Mouse (Mus musculus) intestine, postnatal 0 days (tissue): ENCODE results near the gene Olfr1370. TPM values are rescaled to one million over a fixed set of nuclear protein-coding genes. Genes with fewer than 3 reads are reported as not detected.
"Not testable (repeated sequence)": the region's sequence is repeated elsewhere in the genome, so short reads cannot be mapped to it uniquely, and the experiment has no call there.

ENCODE experiments used
- ATAC-seq: fragments of 200-750 bp; cut with Nextera tagmentation; 2 replicates; pipeline ENCODE4 v1.8.0; 2017; ENCODE audit warnings: mild to moderate bottlenecking, moderate TSS enrichment, moderate library complexity
- H3K27ac ChIP-seq: fragments of 300-500 bp; sonication (generic); 2 replicates; pipeline ENCODE4 v1.5.1; 2014; ENCODE audit warnings: mild to moderate bottlenecking, low read depth, low read length, moderate library complexity
- H3K27me3 ChIP-seq: fragments of 300-500 bp; sonication (generic); replicated peaks from 2 replicates; pipeline ENCODE4 v1.6.1; 2014; ENCODE audit warnings: low read length, mixed read lengths; ENCODE audit not compliant: control insufficient read depth, insufficient read depth
- H3K36me3 ChIP-seq: fragments of 300-500 bp; sonication (generic); 2 replicates; pipeline ENCODE4 v1.6.1; 2014; ENCODE audit warnings: mild to moderate bottlenecking, moderate library complexity; ENCODE audit not compliant: control insufficient read depth, insufficient read depth
- H3K4me1 ChIP-seq: fragments of 300-500 bp; sonication (generic); replicated peaks from 2 replicates; pipeline ENCODE4 v1.6.1; 2014; ENCODE audit warnings: antibody characterized with exemption, low read length, mixed read lengths; ENCODE audit not compliant: control insufficient read depth, insufficient read depth
- H3K4me2 ChIP-seq: fragments of 300-500 bp; sonication (generic); replicated peaks from 2 replicates; pipeline ENCODE4 v1.6.1; 2014; ENCODE audit warnings: low read depth, mild to moderate bottlenecking, moderate library complexity
- H3K4me3 ChIP-seq: fragments of 300-500 bp; sonication (generic); 2 replicates; pipeline ENCODE4 v1.5.1; 2014; ENCODE audit warnings: low read depth, low read length
- H3K9ac ChIP-seq: fragments of 300-500 bp; sonication (generic); 2 replicates; pipeline ENCODE4 v1.6.1; 2014; ENCODE audit warnings: mild to moderate bottlenecking, low read depth, low read length
- H3K9me3 ChIP-seq: fragments of 300-500 bp; sonication (generic); 2 replicates; pipeline ENCODE4 v1.6.1; 2016; ENCODE audit warnings: mixed run types; ENCODE audit not compliant: control insufficient read depth
- CTCF ChIP-seq: sonication (generic); IDR thresholded peaks from 2 replicates; pipeline ENCODE4 v1.5.1; 2016; ENCODE audit warnings: low read depth, mild to moderate bottlenecking, control low read depth, antibody characterized with exemption, moderate library complexity
- WGBS: fragments of 180-500 bp; shearing (Covaris S2); extraction: QIAGEN DNeasy Blood & Tissue Kit; methylation state at CpG from one replicate; pipeline ENCODE4 v1.1.7; 2014; 5-methylcytosine and 5-hydroxymethylcytosine counted together
- polyA plus RNA-seq: library from polyadenylated mRNA; unstranded; fragments of >200 nt; fragmentation: Nextera tagmentation; extraction: Ambion mirVana; gene quantifications from 2 replicates; pipeline ENCODE4 v1.2.1, GENCODE M21; 2015

Olfr1370 gene
- polyA plus RNA-seq: not detected in 2 replicates

DNA sequence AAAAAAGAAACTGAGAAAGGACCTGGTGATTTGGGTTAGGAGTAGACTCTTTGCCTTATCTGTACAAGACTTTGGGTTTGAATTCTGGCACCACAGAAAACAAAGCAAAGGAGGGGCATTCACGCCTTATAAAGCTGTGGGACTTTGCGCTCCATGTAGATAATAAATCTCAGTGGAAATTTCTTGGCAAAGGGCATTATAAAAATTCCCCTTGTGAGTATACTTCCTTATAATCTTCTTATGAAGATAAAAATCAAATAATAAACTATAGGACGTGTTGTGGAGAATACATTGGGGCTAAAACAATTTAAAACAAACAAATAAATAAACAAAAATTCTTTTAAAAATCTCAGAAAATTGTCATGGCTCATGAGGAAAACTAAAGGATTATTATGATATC, at the start of gene Olfr1370:
TSS of gene Olfr1370 (minus strand) at position 101 of the 400 bp plus-strand sequence.
- Histone ChIP-seq H3K9ac (no peak within 1 kb of the TSS), H3K4me1 (no peaks in the 10 kb centered on the region), H3K27me3 (no peaks in the 10 kb centered on the region), H3K36me3 (no peaks in the 10 kb centered on the region), H3K27ac (no peak within 1 kb of the TSS), H3K4me2 (no peak within 1 kb of the TSS), H3K9me3 (no peaks in the 10 kb centered on the region), H3K4me3 (no peak within 1 kb of the TSS)
- TF ChIP-seq CTCF: no peak
- WGBS: 58% methylated on average over 3 of the region's 3 CpGs
- no peak for ATAC-seq

DNA sequence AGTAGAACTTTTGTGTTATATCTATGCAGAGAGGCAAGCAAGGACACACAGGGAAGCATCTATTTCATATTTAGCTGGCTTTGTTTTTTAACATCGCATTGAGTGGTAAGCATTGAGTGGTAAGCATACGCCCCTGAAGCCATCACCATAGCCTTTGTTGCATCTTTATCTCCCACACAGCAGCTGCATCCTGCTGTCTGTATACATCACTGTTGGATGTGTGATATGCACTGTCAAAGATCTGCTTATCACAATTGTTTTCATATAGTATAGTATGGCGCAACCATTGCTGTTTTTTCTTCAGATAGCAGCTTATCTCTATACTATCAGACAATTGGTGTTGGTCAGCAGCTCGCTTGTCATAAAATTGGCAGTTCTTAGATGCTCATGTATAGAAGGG, 39.4 kb upstream of the Olfr1370 start:
- H3K4me3 ChIP-seq: no peak overlapping the region
- H3K9ac ChIP-seq: no peak overlapping the region
- TF ChIP-seq CTCF: no peak
- H3K27ac ChIP-seq: no peak overlapping the region
- no peaks in the 10 kb centered on the region for H3K27me3 ChIP-seq
- H3K9me3 ChIP-seq: no peaks in the 10 kb centered on the region
- no peaks in the 10 kb centered on the region for H3K4me1 ChIP-seq
- no peak for ATAC-seq
- 73% methylated on average over 4 of the region's 4 CpGs for WGBS
- no peaks in the 10 kb centered on the region for H3K36me3 ChIP-seq
- no peak overlapping the region for H3K4me2 ChIP-seq

- not testable (repeated sequence) for H3K4me3 ChIP-seq, H3K9me3 ChIP-seq, H3K4me2 ChIP-seq, H3K27me3 ChIP-seq, H3K36me3 ChIP-seq, H3K27ac ChIP-seq, H3K4me1 ChIP-seq, ATAC-seq, H3K9ac ChIP-seq
- 77% methylated on average over 3 of the region's 3 CpGs for WGBS
Observed at GRCm38 (mm10) chr13:21111183-21111582, 36.4 kb upstream of the Olfr1370 start, which contains the start of gene Olfr1369-ps1. TSS of gene Olfr1369-ps1 (plus strand) at chr13:21111483.

- TF ChIP-seq CTCF: no peak
- H3K9ac ChIP-seq: no peak overlapping the region
- H3K27ac ChIP-seq: no peak overlapping the region
- 90% methylated on average over 6 of the region's 6 CpGs for WGBS
- no peak overlapping the region for H3K4me3 ChIP-seq
- no peaks in the 10 kb centered on the region for H3K36me3 ChIP-seq
- no peaks in the 10 kb centered on the region for H3K27me3 ChIP-seq
- no peak for ATAC-seq
- no peak overlapping the region for H3K4me2 ChIP-seq
- H3K9me3 ChIP-seq: no peaks in the 10 kb centered on the region
- H3K4me1 ChIP-seq: no peaks in the 10 kb centered on the region
Observed at GRCm38 (mm10) chr13:21110441-21110840, 35.7 kb upstream of the Olfr1370 start.

DNA sequence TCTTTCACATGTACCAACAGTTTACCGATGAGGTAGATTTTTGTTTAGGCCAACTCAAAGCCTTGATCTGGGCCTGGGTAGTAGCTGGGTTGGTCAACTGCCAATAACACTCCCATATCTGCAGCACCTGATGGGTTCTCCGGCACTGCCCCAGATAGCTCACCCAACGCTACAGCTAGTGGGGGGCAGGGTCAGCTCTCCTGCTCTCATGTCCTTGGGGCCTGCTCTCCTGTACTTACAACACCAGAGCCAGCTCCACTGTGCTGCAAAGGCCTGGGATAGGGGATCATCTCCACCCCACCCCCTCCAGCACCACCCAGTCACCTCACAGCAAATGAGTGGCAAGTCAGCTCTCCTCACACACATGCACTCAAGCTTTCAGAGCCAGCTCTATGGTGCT, 35.0 kb upstream of the Olfr1370 start:
- Histone ChIP-seq H3K36me3 (no peaks in the 10 kb centered on the region), H3K4me1 (no peaks in the 10 kb centered on the region), H3K4me3 (no peak overlapping the region), H3K4me2 (no peak overlapping the region), H3K9me3 (no peaks in the 10 kb centered on the region), H3K9ac (no peak overlapping the region), H3K27ac (no peak overlapping the region), H3K27me3 (no peaks in the 10 kb centered on the region)
- ATAC-seq: no peak
- WGBS: 95% methylated on average over 3 of the region's 3 CpGs
- TF ChIP-seq CTCF: no peak

GRCm38 (mm10) chr13:21082686-21083085, 7.9 kb upstream of the Olfr1370 start:
- WGBS: 75% methylated on average over 2 of the region's 2 CpGs
- no peak for ATAC-seq
- Histone ChIP-seq H3K4me2 (no peak overlapping the region), H3K27ac (no peak overlapping the region), H3K36me3 (no peaks in the 10 kb centered on the region), H3K9me3 (no peaks in the 10 kb centered on the region), H3K4me1 (no peaks in the 10 kb centered on the region), H3K27me3 (no peaks in the 10 kb centered on the region), H3K4me3 (no peak overlapping the region), H3K9ac (no peak overlapping the region)
- no peak for TF ChIP-seq CTCF

- Histone ChIP-seq H3K27ac (no peak overlapping the region), H3K9me3 (no peaks in the 10 kb centered on the region), H3K9ac (no peak overlapping the region), H3K4me1 (no peaks in the 10 kb centered on the region), H3K4me3 (no peak overlapping the region), H3K4me2 (no peak overlapping the region), H3K27me3 (no peaks in the 10 kb centered on the region), H3K36me3 (no peaks in the 10 kb centered on the region)
- WGBS: 74% methylated on average over 2 of the region's 2 CpGs
- ATAC-seq: no peak
- TF ChIP-seq CTCF: no peak
Observed at GRCm38 (mm10) chr13:21066021-21066420, 8.7 kb downstream of the Olfr1370 start.
